Mouse (Mus musculus) stomach, postnatal 0 days (tissue): ENCODE measurements around the gene Ttc37. TPM values are rescaled to one million over a fixed set of nuclear protein-coding genes. Genes with fewer than 3 reads are reported as not detected.
A peak's percentile ranks its signal among the peaks of the same experiment; 100 is the strongest.

Experiments used
- ATAC-seq: fragments of 200-750 bp; cut with Nextera tagmentation; 2 replicates; pipeline ENCODE4 v1.8.0; 2017; ENCODE audit not compliant: low FRiP score, low TSS enrichment
- DNase-seq: peaks from one replicate; pipeline ENCODE4 v3.0.0-alpha.2; 2016; ENCODE audit warnings: low spot score
- H3K27ac ChIP-seq: fragments of 300-500 bp; sonication (generic); replicated peaks from 2 replicates; pipeline ENCODE4 v1.5.1; 2014; ENCODE audit warnings: mild to moderate bottlenecking, control low read depth
- H3K27me3 ChIP-seq: fragments of 300-500 bp; sonication (generic); 2 replicates; pipeline ENCODE4 v1.6.1; 2014; ENCODE audit warnings: low read length; ENCODE audit not compliant: control insufficient read depth, insufficient read depth
- H3K36me3 ChIP-seq: fragments of 300-500 bp; sonication (generic); 2 replicates; pipeline ENCODE4 v1.6.1; 2014; ENCODE audit warnings: low read length, mixed read lengths; ENCODE audit not compliant: control insufficient read depth, insufficient read depth
- H3K4me1 ChIP-seq: fragments of 300-500 bp; sonication (generic); replicated peaks from 2 replicates; pipeline ENCODE4 v1.6.1; 2014; ENCODE audit warnings: antibody characterized with exemption; ENCODE audit not compliant: control insufficient read depth, insufficient read depth
- H3K4me2 ChIP-seq: fragments of 300-500 bp; sonication (generic); replicated peaks from 2 replicates; pipeline ENCODE4 v1.6.1; 2014; ENCODE audit warnings: low read depth, mild to moderate bottlenecking, control low read depth, moderate library complexity
- H3K4me3 ChIP-seq: fragments of 300-500 bp; sonication (generic); 2 replicates; pipeline ENCODE4 v1.5.1; 2014; ENCODE audit warnings: low read depth, low read length, control low read depth
- H3K9ac ChIP-seq: fragments of 300-500 bp; sonication (generic); 2 replicates; pipeline ENCODE4 v1.6.1; 2014; ENCODE audit warnings: mild to moderate bottlenecking, low read length, control low read depth, mixed read lengths
- H3K9me3 ChIP-seq: fragments of 300-500 bp; sonication (generic); 2 replicates; pipeline ENCODE4 v1.6.1; 2016; ENCODE audit warnings: low read length; ENCODE audit not compliant: control insufficient read depth
- CTCF ChIP-seq: IDR thresholded peaks from 2 replicates; pipeline ENCODE4 v1.5.1; 2016; ENCODE audit warnings: antibody characterized with exemption, low read depth, mild to moderate bottlenecking, moderate library complexity
- EP300 ChIP-seq: optimal IDR thresholded peaks from 2 replicates; pipeline ENCODE3; 2016; ENCODE audit warnings: antibody characterized with exemption
- WGBS: fragments of 180-500 bp; shearing (Covaris S2); extraction: QIAGEN DNeasy Blood & Tissue Kit; methylation state at CpG from one replicate; pipeline ENCODE4 v1.1.7; 2014; 5-methylcytosine and 5-hydroxymethylcytosine counted together
- polyA plus RNA-seq: library from polyadenylated mRNA; unstranded; fragments of >200 nt; fragmentation: Nextera tagmentation; extraction: Ambion mirVana; gene quantifications from 2 replicates; pipeline ENCODE4 v1.2.1, GENCODE M21; 2015

The Ttc37 gene
- polyA plus RNA-seq, 1 experiment from 2014 or later, result 6.0 TPM

GRCm38 (mm10) chr13:76141117-76141808, 42.7 kb downstream of the Ttc37 start:
- Histone ChIP-seq H3K4me1 (no peaks in the 10 kb centered on the region), H3K9me3 (no peaks in the 10 kb centered on the region), H3K27ac (no peak overlapping the region), H3K4me3 (no peak overlapping the region), H3K27me3 (no peaks in the 10 kb centered on the region), H3K4me2 (no peak overlapping the region), H3K9ac (no peak overlapping the region), H3K36me3 (peaks cover 10% of the 10 kb centered on the region)
- 93% methylated on average over 12 of the region's 12 CpGs for WGBS
- DNase-seq (no peak), ATAC-seq (no peak)
- TF ChIP-seq CTCF (no peak), EP300 (no peak)

DNA sequence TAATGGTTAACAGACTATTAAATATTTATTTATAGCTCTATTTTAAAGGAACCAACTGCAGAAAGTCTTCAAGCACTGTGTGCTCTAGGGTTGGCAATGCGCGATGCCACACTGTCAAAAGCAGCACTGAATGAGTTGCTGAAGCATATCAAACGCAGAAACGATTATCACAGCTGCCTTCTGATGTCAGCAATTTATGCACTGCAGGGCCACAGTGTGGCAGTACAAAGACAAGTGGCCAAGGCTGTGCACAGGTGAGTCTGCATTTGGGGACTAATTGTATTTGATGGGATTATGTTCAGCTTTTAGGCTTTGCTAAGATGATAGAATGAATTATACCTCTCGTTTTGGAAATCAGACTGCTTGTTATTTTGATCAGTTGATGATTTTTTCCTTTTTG, 51.9 kb downstream of the Ttc37 start:
- no peak overlapping the region for H3K9ac ChIP-seq
- TF ChIP-seq EP300 (no peak), CTCF (peak; percentile 50)
- H3K4me2 ChIP-seq, result no peak overlapping the region
- no peak overlapping the region for H3K27ac ChIP-seq
- ATAC-seq, result no peak
- H3K9me3 ChIP-seq, result no peaks in the 10 kb centered on the region
- DNase-seq, result no peak
- H3K4me1 ChIP-seq, result no peaks in the 10 kb centered on the region
- H3K27me3 ChIP-seq, result no peaks in the 10 kb centered on the region
- 84% methylated on average over 5 of the region's 5 CpGs for WGBS
- peaks cover 10% of the 10 kb centered on the region for H3K36me3 ChIP-seq
- H3K4me3 ChIP-seq, result no peak overlapping the region

GRCm38 (mm10) chr13:76157099-76157498, 58.6 kb downstream of the Ttc37 start:
- H3K4me1 ChIP-seq, result no peaks in the 10 kb centered on the region
- no peak for DNase-seq
- no peak for TF ChIP-seq CTCF
- TF ChIP-seq EP300, result no peak
- peaks cover 7% of the 10 kb centered on the region; the same call in 1 of the 2 replicates for H3K36me3 ChIP-seq
- H3K9me3 ChIP-seq, result no peaks in the 10 kb centered on the region
- H3K4me3 ChIP-seq, result no peak overlapping the region
- ATAC-seq, result no peak
- WGBS, result 55% methylated on average over 3 of the region's 3 CpGs
- H3K27ac ChIP-seq, result no peak overlapping the region
- no peak overlapping the region for H3K9ac ChIP-seq
- no peak overlapping the region for H3K4me2 ChIP-seq
- H3K27me3 ChIP-seq, result no peaks in the 10 kb centered on the region

GRCm38 (mm10) chr13:76157508-76157907, 59.0 kb downstream of the Ttc37 start:
- no peak for TF ChIP-seq EP300
- TF ChIP-seq CTCF, result no peak
- Histone ChIP-seq H3K4me2 (no peak overlapping the region), H3K9me3 (no peaks in the 10 kb centered on the region)

DNA sequence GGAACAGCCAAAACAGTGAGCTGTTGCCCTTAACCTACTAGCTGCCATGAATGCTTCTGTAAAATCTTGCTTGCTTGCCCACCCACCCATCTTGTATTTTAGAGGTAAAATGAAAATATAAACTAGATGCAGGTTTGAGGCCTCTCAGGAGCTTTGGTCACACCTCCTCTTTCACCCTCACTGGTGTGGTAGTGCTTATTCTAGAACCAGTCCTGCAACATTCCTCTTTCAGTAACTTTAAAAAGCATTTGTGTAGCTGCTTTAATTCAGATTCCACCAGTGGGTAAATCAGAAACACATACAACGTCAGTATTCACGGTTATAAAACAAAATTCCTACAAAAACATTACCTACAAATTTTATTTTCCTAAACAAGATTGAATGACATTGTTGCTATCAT, 62.1 kb downstream of the Ttc37 start:
- H3K4me1 ChIP-seq, result no peaks in the 10 kb centered on the region
- DNase-seq (no peak), ATAC-seq (peak; percentile 65; the same call in 1 of the 2 replicates)
- H3K9me3 ChIP-seq, result no peaks in the 10 kb centered on the region
- TF ChIP-seq CTCF (no peak), EP300 (no peak)
- H3K27ac ChIP-seq, result 0 out of 2 replicates have a peak overlapping the region, but pooled peaks have one; percentile 24
- H3K4me2 ChIP-seq, result no peak overlapping the region
- no peak overlapping the region for H3K9ac ChIP-seq
- H3K4me3 ChIP-seq, result no peak overlapping the region
- peaks cover 7% of the 10 kb centered on the region; the same call in 1 of the 2 replicates for H3K36me3 ChIP-seq
- H3K27me3 ChIP-seq, result no peaks in the 10 kb centered on the region
- 59% methylated on average over 2 of the region's 2 CpGs for WGBS

More at GRCm38 (mm10) chr13:76157508-76157907, 59.0 kb downstream of the Ttc37 start:
- no peak overlapping the region for H3K4me3 ChIP-seq
- H3K9ac ChIP-seq, result no peak overlapping the region
- WGBS, result 100% methylated on average over 1 of the region's 1 CpGs
- DNase-seq (no peak), ATAC-seq (no peak)
- peaks cover 7% of the 10 kb centered on the region; the same call in 1 of the 2 replicates for H3K36me3 ChIP-seq
- no peaks in the 10 kb centered on the region for H3K4me1 ChIP-seq
- no peak overlapping the region for H3K27ac ChIP-seq
- H3K27me3 ChIP-seq, result no peaks in the 10 kb centered on the region

GRCm38 (mm10) chr13:76174297-76174696, 75.8 kb downstream of the Ttc37 start:
- Histone ChIP-seq H3K4me2 (no peak overlapping the region), H3K4me3 (no peak overlapping the region), H3K4me1 (no peaks in the 10 kb centered on the region), H3K27me3 (no peaks in the 10 kb centered on the region), H3K36me3 (peaks cover 12% of the 10 kb centered on the region), H3K9me3 (no peaks in the 10 kb centered on the region), H3K27ac (no peak overlapping the region), H3K9ac (no peak overlapping the region)
- no peak for ATAC-seq
- TF ChIP-seq EP300, result no peak
- no peak for TF ChIP-seq CTCF
- DNase-seq, result no peak
